Mouse (Mus musculus) left cerebral cortex, adult 18-20 months (tissue): ENCODE data around the gene Mrps2. TPM values are rescaled to one million over a fixed set of nuclear protein-coding genes. Genes with fewer than 3 reads are reported as not detected.
A peak's percentile ranks its signal among the peaks of the same experiment; 100 is the strongest.
"Not testable (repeated sequence)": the region's sequence is repeated elsewhere in the genome, so short reads cannot be mapped to it uniquely, and the experiment has no call there.

Source experiments
- DNase-seq, 2 experiments: peaks; one replicate each; pipeline ENCODE4 v3.0.0; 2021 to 2022; ENCODE audit warnings: low spot score in 2 of 2, mixed read lengths in 1 of 2
- total RNA-seq, 2 experiments: library from RNA; stranded (reverse); gene quantifications; 2 replicates each; pipeline ENCODE4 v1.2.3; 2021

Gene Mrps2
- total RNA-seq, 2 experiments from 2014 or later = 37.3 to 40.1 TPM

- DNase-seq = no peak
These were observed 2.7 kb downstream of the Mrps2 start for GRCm38 (mm10) chr2:28470591-28470990.

- not testable (repeated sequence) for DNase-seq
These were observed 4.1 kb downstream of the Mrps2 start for GRCm38 (mm10) chr2:28472011-28472410.

- DNase-seq = not testable (repeated sequence)
These were observed 10.1 kb downstream of the Mrps2 start for GRCm38 (mm10) chr2:28477993-28478392.

GRCm38 (mm10) chr2:28479208-28480204 is 11.6 kb downstream of the Mrps2 start:
- no peak for DNase-seq

GRCm38 (mm10) chr2:28483861-28484260 is 16.0 kb downstream of the Mrps2 start:
- no peak for DNase-seq

- no peak for DNase-seq
These were observed 26.7 kb downstream of the Mrps2 start for GRCm38 (mm10) chr2:28494521-28494920.

- DNase-seq = no peak
These were observed 27.4 kb downstream of the Mrps2 start for GRCm38 (mm10) chr2:28495207-28495756.

GRCm38 (mm10) chr2:28495801-28496595 is 28.1 kb downstream of the Mrps2 start:
- DNase-seq = no peak

GRCm38 (mm10) chr2:28496671-28497070 is 28.8 kb downstream of the Mrps2 start, which contains the start of gene Gbgt1:
Gene Gbgt1 (plus strand): TSS chr2:28496891.
- no peak for DNase-seq

- no peak for DNase-seq
These were observed 29.7 kb downstream of the Mrps2 start for GRCm38 (mm10) chr2:28497561-28497960.

- DNase-seq = no peak
These were observed 30.6 kb downstream of the Mrps2 start for GRCm38 (mm10) chr2:28498431-28498830.

GRCm38 (mm10) chr2:28502987-28503386 is 35.1 kb downstream of the Mrps2 start:
- no peak for DNase-seq

GRCm38 (mm10) chr2:28504676-28505075 is 36.8 kb downstream of the Mrps2 start:
- no peak for DNase-seq

GRCm38 (mm10) chr2:28505795-28506194 is 37.9 kb downstream of the Mrps2 start, which contains the start of gene Gm10134:
Gene Gm10134 (plus strand): TSS chr2:28506095.
- DNase-seq = no peak

GRCm38 (mm10) chr2:28506291-28506690 is 38.4 kb downstream of the Mrps2 start:
- no peak for DNase-seq

GRCm38 (mm10) chr2:28511600-28511999 is 43.7 kb downstream of the Mrps2 start:
- DNase-seq = not testable (repeated sequence)

- DNase-seq = peak in 1 of 2 experiments; percentile 64
These were observed 45.0 kb downstream of the Mrps2 start, which contains the start of gene Ralgds for GRCm38 (mm10) chr2:28512798-28513401. Gene Ralgds (plus strand): TSS chr2:28513125.

- no peak for DNase-seq
These were observed 45.8 kb downstream of the Mrps2 start for GRCm38 (mm10) chr2:28513431-28514370.

GRCm38 (mm10) chr2:28514489-28514888 is 46.6 kb downstream of the Mrps2 start:
- DNase-seq = peak; percentile 83 to 93
